8 mouse cellular contexts compared by ENCODE assay signal in the genomic region with DNA sequence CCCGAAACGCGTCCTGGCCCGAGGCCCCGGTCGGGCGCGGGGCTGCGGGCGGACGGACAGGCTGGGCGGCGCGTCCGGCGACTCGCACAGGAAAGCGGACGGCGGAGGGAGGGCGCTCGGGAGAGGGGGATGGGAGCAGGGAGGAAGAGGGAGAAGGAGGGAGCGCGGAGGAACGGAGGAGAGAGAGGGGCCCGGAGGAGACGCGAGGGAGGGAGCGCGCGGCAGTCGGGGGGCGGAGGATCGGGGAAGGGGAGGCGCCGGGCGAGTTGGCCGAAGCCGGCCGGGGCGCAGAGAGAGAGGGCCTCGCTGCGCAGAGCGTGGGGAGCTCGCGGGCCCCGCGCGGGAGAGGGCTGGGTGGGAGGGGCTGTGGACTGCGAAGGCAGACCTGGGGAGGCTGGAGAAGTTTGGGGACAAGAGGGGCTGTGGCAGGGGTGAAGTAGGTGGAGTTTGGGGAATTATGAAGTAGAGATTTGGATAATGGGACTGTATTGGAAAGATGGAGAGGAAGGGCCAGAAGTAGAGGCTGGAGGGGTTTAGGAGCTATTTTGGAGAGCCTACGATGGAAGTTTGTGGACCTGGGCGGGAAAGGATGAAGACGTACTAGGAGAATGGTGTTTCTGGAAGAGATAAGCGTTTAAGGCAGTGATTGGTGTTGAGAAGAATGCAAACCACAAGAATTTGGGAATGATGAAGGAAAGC. TPM values are rescaled to one million over a fixed set of nuclear protein-coding genes. Genes with fewer than 3 reads are reported as not detected.
DNase-seq lines count a peak whose midpoint lies in the region; ATAC-seq and TF ChIP-seq lines count a peak whose summit lies in the region.

No protein-coding gene starts in this region.

- 2% methylated on average over 48 of the region's 54 CpGs for WGBS in intestine, embryonic 16.5 days
- 1% methylated on average over 50 of the region's 54 CpGs for WGBS in limb, embryonic 13.5 days
- under 1% methylated on average over 51 of the region's 54 CpGs for WGBS in midbrain, embryonic 13.5 days
- 5% methylated on average over 48 of the region's 54 CpGs for WGBS in spleen, adult 2 months

- ATAC-seq in granulocyte monocyte progenitor cell, adult 5-6 weeks (replicated peaks; ENCODE audit: poor library complexity, severe bottlenecking): peak; percentile 47
- ATAC-seq in intestine, embryonic 16.5 days: peak; percentile 81
- peak; percentile 78 for ATAC-seq in limb, embryonic 13.5 days (ENCODE audit: low FRiP score, low read depth)
- peak; percentile 77 for ATAC-seq in midbrain, embryonic 13.5 days

- no peaks in the 10 kb centered on the region for H3K36me3 ChIP-seq in intestine, embryonic 16.5 days (ENCODE audit: control insufficient read depth, insufficient read depth, low read length)
- H3K36me3 ChIP-seq in limb, embryonic 13.5 days: peaks cover 13% of the 10 kb centered on the region; the same call in 1 of the 2 replicates
- no peaks in the 10 kb centered on the region; the same call in 1 of the 2 replicates for H3K36me3 ChIP-seq in midbrain, embryonic 13.5 days
- H3K36me3 ChIP-seq in spleen, adult 2 months (ENCODE audit: control insufficient read depth, insufficient read depth, low read length): no peaks in the 10 kb centered on the region

- peak overlapping the region; percentile 75 for H3K4me3 ChIP-seq in intestine, embryonic 16.5 days (ENCODE audit: low read length)
- H3K4me3 ChIP-seq in limb, embryonic 13.5 days: peak overlapping the region; percentile 79
- peak overlapping the region; percentile 84 for H3K4me3 ChIP-seq in midbrain, embryonic 13.5 days (replicated peaks)
- H3K4me3 ChIP-seq in spleen, adult 2 months (ENCODE audit: extremely low read depth, insufficient read depth, insufficient read length): peak overlapping the region; percentile 91

- peaks cover 42% of the 10 kb centered on the region for H3K4me1 ChIP-seq in intestine, embryonic 16.5 days (ENCODE audit: control insufficient read depth, insufficient read depth, low read length)
- H3K4me1 ChIP-seq in limb, embryonic 13.5 days: peaks cover 51% of the 10 kb centered on the region
- H3K4me1 ChIP-seq in midbrain, embryonic 13.5 days (replicated peaks): peaks cover 55% of the 10 kb centered on the region
- no peaks in the 10 kb centered on the region; the same call in 1 of the 2 replicates for H3K4me1 ChIP-seq in spleen, adult 2 months (ENCODE audit: control insufficient read depth, insufficient read depth, insufficient read length)

- TF ChIP-seq CTCF in spleen, adult 2 months (IDR thresholded peaks at IDR 0.05; ENCODE audit: extremely low read depth, insufficient read depth, insufficient read length, insufficient replicate concordance): no peak

- TF ChIP-seq POLR2A in spleen, adult 2 months (IDR thresholded peaks at IDR 0.05; ENCODE audit: low read depth, low read length): no peak

- DNase-seq in spleen, adult 18-20 months: peak; percentile 60 to 64
- DNase-seq in spleen, adult 12 weeks (ENCODE audit: low spot score): no peak
- DNase-seq in embryo, embryonic 10.5 days (ENCODE audit: low spot score): peak; percentile 80
- DNase-seq in spleen, adult 2 months (ENCODE audit: low read depth in 1 of 2, low spot score in 2 of 2): peak in 1 of 2 experiments; percentile 55

- H3K27ac ChIP-seq in intestine, embryonic 16.5 days (ENCODE audit: low read length): peak overlapping the region; percentile 93
- H3K27ac ChIP-seq in limb, embryonic 13.5 days: peak overlapping the region; percentile 99
- H3K27ac ChIP-seq in midbrain, embryonic 13.5 days: peak overlapping the region; percentile 98
- H3K27ac ChIP-seq in spleen, adult 2 months (ENCODE audit: insufficient read depth, low read length): peak overlapping the region; percentile 63

- no peaks in the 10 kb centered on the region for H3K9me3 ChIP-seq in intestine, embryonic 16.5 days (ENCODE audit: control insufficient read depth, low read length)
- H3K9me3 ChIP-seq in limb, embryonic 13.5 days: no peaks in the 10 kb centered on the region
- no peaks in the 10 kb centered on the region for H3K9me3 ChIP-seq in midbrain, embryonic 13.5 days

- H3K4me2 ChIP-seq in intestine, embryonic 16.5 days (ENCODE audit: low read depth, low read length): peak overlapping the region; percentile 78
- H3K4me2 ChIP-seq in limb, embryonic 13.5 days (replicated peaks): peak overlapping the region; percentile 90
- peak overlapping the region; percentile 79 for H3K4me2 ChIP-seq in midbrain, embryonic 13.5 days (replicated peaks)

- no peaks in the 10 kb centered on the region for H3K27me3 ChIP-seq in intestine, embryonic 16.5 days (replicated peaks; ENCODE audit: control insufficient read depth, insufficient read depth, low read length)
- H3K27me3 ChIP-seq in limb, embryonic 13.5 days: peaks cover 12% of the 10 kb centered on the region; the same call in 1 of the 2 replicates
- H3K27me3 ChIP-seq in midbrain, embryonic 13.5 days: no peaks in the 10 kb centered on the region
- no peaks in the 10 kb centered on the region for H3K27me3 ChIP-seq in spleen, adult 2 months (ENCODE audit: control insufficient read depth, insufficient read depth, low read length)

- peak overlapping the region; percentile 93 for H3K9ac ChIP-seq in intestine, embryonic 16.5 days (ENCODE audit: low read depth, low read length)
- H3K9ac ChIP-seq in limb, embryonic 13.5 days: peak overlapping the region; percentile 94
- peak overlapping the region; percentile 95 for H3K9ac ChIP-seq in midbrain, embryonic 13.5 days (replicated peaks)

RNA-seq across cellular contexts. Expression of gene Atn1, which starts 0.5 kb away (rescaled TPM):
- total RNA-seq in granulocyte monocyte progenitor cell, adult 5-6 weeks (2014; fragmentation: Nextera tagmentation): 25.1 and 37.2 TPM in 2 replicates
- total RNA-seq in granulocyte monocyte progenitor cell, adult 5-6 weeks (2017): 2.6 and 3.0 TPM in 2 replicates
- 8.3 and 8.8 TPM in 2 replicates for polyA plus RNA-seq in intestine, embryonic 16.5 days (2015; fragmentation: Nextera tagmentation; extraction: Ambion mirVana)
- 19.6 and 20.0 TPM in 2 replicates for polyA plus RNA-seq in limb, embryonic 13.5 days (2015; fragmentation: Nextera tagmentation; extraction: Ambion mirVana)
- polyA plus RNA-seq in midbrain, embryonic 13.5 days (2015; fragmentation: Nextera tagmentation; extraction: Ambion mirVana): 21.5 and 25.4 TPM in 2 replicates
- polyA plus RNA-seq in spleen, adult 2 months (2012; rRNA removed): 37.4 and 41.3 TPM in 2 replicates

RNA-seq across cellular contexts. Expression of gene Gm45234, which starts 1.0 kb away (rescaled TPM):
- total RNA-seq in granulocyte monocyte progenitor cell, adult 5-6 weeks (2014; fragmentation: Nextera tagmentation): not detected in 2 replicates
- not detected in 2 replicates for total RNA-seq in granulocyte monocyte progenitor cell, adult 5-6 weeks (2017)
- not detected in 2 replicates for polyA plus RNA-seq in intestine, embryonic 16.5 days (2015; fragmentation: Nextera tagmentation; extraction: Ambion mirVana)
- polyA plus RNA-seq in limb, embryonic 13.5 days (2015; fragmentation: Nextera tagmentation; extraction: Ambion mirVana): 0.11 TPM in 1 of 2 replicates, not detected in the other
- not detected in 2 replicates for polyA plus RNA-seq in midbrain, embryonic 13.5 days (2015; fragmentation: Nextera tagmentation; extraction: Ambion mirVana)
- polyA plus RNA-seq in spleen, adult 2 months (2012; rRNA removed): not detected in 2 replicates

RNA-seq across cellular contexts. Expression of gene Eno2, which starts 12.7 kb away (rescaled TPM):
- 0.23 TPM in 1 of 2 replicates, not detected in the other for total RNA-seq in granulocyte monocyte progenitor cell, adult 5-6 weeks (2014; fragmentation: Nextera tagmentation)
- total RNA-seq in granulocyte monocyte progenitor cell, adult 5-6 weeks (2017): not detected in 2 replicates
- polyA plus RNA-seq in intestine, embryonic 16.5 days (2015; fragmentation: Nextera tagmentation; extraction: Ambion mirVana): 7.1 and 7.9 TPM in 2 replicates
- polyA plus RNA-seq in limb, embryonic 13.5 days (2015; fragmentation: Nextera tagmentation; extraction: Ambion mirVana): 7.2 and 7.7 TPM in 2 replicates
- 27.5 and 29.7 TPM in 2 replicates for polyA plus RNA-seq in midbrain, embryonic 13.5 days (2015; fragmentation: Nextera tagmentation; extraction: Ambion mirVana)
- polyA plus RNA-seq in spleen, adult 2 months (2012; rRNA removed): 2.9 and 3.2 TPM in 2 replicates

RNA-seq across cellular contexts. Expression of gene Grcc10, which starts 15.6 kb away (rescaled TPM):
- 177 and 222 TPM in 2 replicates for total RNA-seq in granulocyte monocyte progenitor cell, adult 5-6 weeks (2014; fragmentation: Nextera tagmentation)
- 109 and 136 TPM in 2 replicates for total RNA-seq in granulocyte monocyte progenitor cell, adult 5-6 weeks (2017)
- 309 and 334 TPM in 2 replicates for polyA plus RNA-seq in intestine, embryonic 16.5 days (2015; fragmentation: Nextera tagmentation; extraction: Ambion mirVana)
- polyA plus RNA-seq in limb, embryonic 13.5 days (2015; fragmentation: Nextera tagmentation; extraction: Ambion mirVana): 480 and 513 TPM in 2 replicates
- polyA plus RNA-seq in midbrain, embryonic 13.5 days (2015; fragmentation: Nextera tagmentation; extraction: Ambion mirVana): 710 and 725 TPM in 2 replicates
- polyA plus RNA-seq in spleen, adult 2 months (2012; rRNA removed): 209 and 225 TPM in 2 replicates

RNA-seq across cellular contexts. Expression of gene Ptpn6, which starts 18.3 kb away (rescaled TPM):
- 169 and 206 TPM in 2 replicates for total RNA-seq in granulocyte monocyte progenitor cell, adult 5-6 weeks (2014; fragmentation: Nextera tagmentation)
- 327 and 371 TPM in 2 replicates for total RNA-seq in granulocyte monocyte progenitor cell, adult 5-6 weeks (2017)
- 20.4 and 22.5 TPM in 2 replicates for polyA plus RNA-seq in intestine, embryonic 16.5 days (2015; fragmentation: Nextera tagmentation; extraction: Ambion mirVana)
- 9.0 and 10.9 TPM in 2 replicates for polyA plus RNA-seq in limb, embryonic 13.5 days (2015; fragmentation: Nextera tagmentation; extraction: Ambion mirVana)
- polyA plus RNA-seq in midbrain, embryonic 13.5 days (2015; fragmentation: Nextera tagmentation; extraction: Ambion mirVana): 3.4 and 4.1 TPM in 2 replicates
- 281 and 332 TPM in 2 replicates for polyA plus RNA-seq in spleen, adult 2 months (2012; rRNA removed)
